21 mouse cellular contexts compared by ENCODE assay signal in the genomic region with DNA sequence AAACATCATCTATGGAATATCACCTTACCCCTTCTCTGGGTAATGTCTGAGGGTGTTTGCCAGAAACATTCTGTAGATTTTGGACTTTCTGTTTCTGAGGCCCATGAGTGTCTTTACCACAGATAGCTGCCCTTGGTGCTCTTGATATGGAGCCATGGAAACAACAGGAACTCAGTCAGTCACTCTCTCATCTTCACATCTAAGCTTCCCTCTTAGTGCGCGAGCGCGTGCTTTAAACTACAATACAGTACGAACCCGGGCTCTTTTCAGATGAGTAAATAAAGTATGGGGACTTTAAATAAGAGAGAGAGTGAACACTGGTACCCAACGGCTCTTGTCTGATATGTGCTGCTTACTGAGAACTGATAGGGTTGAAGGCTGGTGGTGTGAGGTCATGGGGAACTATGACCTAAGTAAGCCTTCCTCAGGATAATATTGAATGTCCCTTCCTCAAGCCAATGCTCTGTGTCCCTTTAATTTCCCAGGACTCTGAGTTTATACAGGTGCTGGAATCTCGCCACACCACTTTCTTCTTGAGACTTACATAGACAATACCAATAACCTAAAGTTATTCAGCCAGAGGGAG.
DNase-seq lines count a peak whose midpoint lies in the region; ATAC-seq lines count a peak whose summit lies in the region.
"Had no signal": no experiment of that assay in that cellular context is flagged by ENCODE, and none has a peak within 500 bp of the region (broad histone marks: within the 10 kb centered on the region; RNA-seq: fewer than 3 reads in every experiment).

No protein-coding gene starts in this region.

- no peaks in the 10 kb centered on the region for H3K9me3 ChIP-seq in kidney, embryonic 15.5 days (replicated peaks)
- H3K9me3 ChIP-seq in embryonic facial prominence, embryonic 10.5 days = no peaks in the 10 kb centered on the region
- H3K9me3 ChIP-seq: G1E; heart, embryonic 15.5 days; limb, embryonic 12.5 days; midbrain, embryonic 12.5 days had no signal

- WGBS in kidney, embryonic 15.5 days = 85% methylated on average over 8 of the region's 8 CpGs
- WGBS in embryonic facial prominence, embryonic 10.5 days = 90% methylated on average over 8 of the region's 8 CpGs

- ATAC-seq in kidney, embryonic 15.5 days (replicated peaks; ENCODE audit: low FRiP score) = 0 out of 2 replicates have a peak, but pooled peaks have one; percentile 36
- ATAC-seq in megakaryocyte-erythroid progenitor cell, adult 5-6 weeks (replicated peaks; ENCODE audit: low FRiP score, low TSS enrichment, poor library complexity, severe bottlenecking) = peak; percentile 39
- ATAC-seq: forebrain, embryonic 14.5 days had no signal

- H3K27ac ChIP-seq in kidney, embryonic 15.5 days = 0 out of 2 replicates have a peak overlapping the region, but pooled peaks have one; percentile 27
- H3K27ac ChIP-seq in embryonic facial prominence, embryonic 10.5 days (replicated peaks) = no peak overlapping the region
- H3K27ac ChIP-seq: gastrocnemius, adult 2 months; left cerebral cortex, adult 2 months; limb, embryonic 12.5 days; midbrain, embryonic 12.5 days; stomach, postnatal 0 days had no signal

- H3K4me1 ChIP-seq in kidney, embryonic 15.5 days = peaks cover 2% of the 10 kb centered on the region; the same call in 1 of the 2 replicates
- no peaks in the 10 kb centered on the region for H3K4me1 ChIP-seq in embryonic facial prominence, embryonic 10.5 days
- H3K4me1 ChIP-seq: heart, embryonic 15.5 days; limb, embryonic 12.5 days; midbrain, embryonic 12.5 days had no signal

- DNase-seq in kidney, postnatal 14 days = no peak
- DNase-seq in thymus, postnatal 0 days (ENCODE audit: low spot score) = peak; percentile 12
- DNase-seq in thymus, postnatal 10 days (ENCODE audit: low spot score in 2 of 2) = no peak
- DNase-seq in gastrocnemius, adult 18-20 months (ENCODE audit: low spot score) = no peak
- no peak for DNase-seq in embryonic facial prominence, embryonic 10.5 days (ENCODE audit: low spot score)
- DNase-seq in Muller cell, postnatal 12 days (ENCODE audit: inconsistent ontology term) = no peak
- DNase-seq: adrenal gland, postnatal 14 days; cerebellum, adult 8-10 months; embryo, embryonic 11 days; gastrocnemius, adult 2 months; heart, adult 18-20 months; kidney, adult 2 months had no signal

- no peaks in the 10 kb centered on the region for H3K36me3 ChIP-seq in kidney, embryonic 15.5 days
- no peaks in the 10 kb centered on the region for H3K36me3 ChIP-seq in embryonic facial prominence, embryonic 10.5 days (replicated peaks)
- H3K36me3 ChIP-seq: G1E; heart, embryonic 15.5 days; limb, embryonic 12.5 days; midbrain, embryonic 12.5 days had no signal

- H3K4me2 ChIP-seq in kidney, embryonic 15.5 days = no peak overlapping the region
- H3K4me2 ChIP-seq: limb, embryonic 12.5 days; midbrain, embryonic 12.5 days had no signal

- H3K4me3 ChIP-seq in kidney, embryonic 15.5 days (replicated peaks) = no peak overlapping the region
- H3K4me3 ChIP-seq in embryonic facial prominence, embryonic 10.5 days = no peak overlapping the region
- H3K4me3 ChIP-seq: gastrocnemius, adult 2 months; heart, embryonic 15.5 days; left cerebral cortex, adult 2 months; limb, embryonic 12.5 days; midbrain, embryonic 12.5 days had no signal

- H3K27me3 ChIP-seq in kidney, embryonic 15.5 days = no peaks in the 10 kb centered on the region
- no peaks in the 10 kb centered on the region for H3K27me3 ChIP-seq in embryonic facial prominence, embryonic 10.5 days (replicated peaks; ENCODE audit: low read depth, poor library complexity, severe bottlenecking)
- H3K27me3 ChIP-seq: heart, embryonic 15.5 days; limb, embryonic 12.5 days; midbrain, embryonic 12.5 days had no signal

- no peak overlapping the region for H3K9ac ChIP-seq in kidney, embryonic 15.5 days
- H3K9ac ChIP-seq: heart, embryonic 15.5 days; limb, embryonic 12.5 days; midbrain, embryonic 12.5 days had no signal
